In genomic region chr4:36659920-36660319, GRCm38 (mm10) we compare ENCODE assay signal across 16 mouse cellular contexts.
"Had no signal": no experiment of that assay in that cellular context is flagged by ENCODE, and none has a peak within 500 bp of the region (broad histone marks: within the 10 kb centered on the region; RNA-seq: fewer than 3 reads in every experiment).

No protein-coding gene starts in this region.

- H3K27me3 ChIP-seq: liver, embryonic 12.5 days; megakaryocyte, embryonic 14.5 days; midbrain, embryonic 13.5 days; midbrain, embryonic 15.5 days; stomach, embryonic 15.5 days had no signal

- H3K27ac ChIP-seq: liver, embryonic 12.5 days; liver, embryonic 14.5 days; macrophage; midbrain, embryonic 13.5 days; midbrain, embryonic 15.5 days; stomach, embryonic 15.5 days; stomach, postnatal 0 days had no signal

- H3K4me2 ChIP-seq: liver, embryonic 12.5 days; lung, embryonic 14.5 days; midbrain, embryonic 13.5 days; midbrain, embryonic 15.5 days; stomach, embryonic 15.5 days had no signal

- H3K9ac ChIP-seq: liver, embryonic 12.5 days; liver, embryonic 14.5 days; lung, embryonic 14.5 days; midbrain, embryonic 13.5 days; midbrain, embryonic 15.5 days; stomach, embryonic 15.5 days had no signal

- ATAC-seq: liver, embryonic 12.5 days; midbrain, embryonic 13.5 days; midbrain, embryonic 15.5 days had no signal

- H3K36me3 ChIP-seq: liver, embryonic 12.5 days; midbrain, embryonic 13.5 days; midbrain, embryonic 15.5 days; stomach, embryonic 15.5 days had no signal

- DNase-seq: lung, adult 18-20 months; lung, embryonic 14.5 days; lung, postnatal 14 days; lung, postnatal 36 days; right cerebral cortex, postnatal 14 days; thymus, adult 2 months; thymus, postnatal 25 days; thymus, postnatal 4 days had no signal

- H3K4me1 ChIP-seq: liver, embryonic 12.5 days; megakaryocyte, embryonic 14.5 days; midbrain, embryonic 13.5 days; midbrain, embryonic 15.5 days; stomach, embryonic 15.5 days had no signal

- H3K9me3 ChIP-seq: liver, embryonic 12.5 days; megakaryocyte, embryonic 14.5 days; midbrain, embryonic 13.5 days; midbrain, embryonic 15.5 days; stomach, embryonic 15.5 days had no signal

- H3K4me3 ChIP-seq: liver, embryonic 12.5 days; megakaryocyte, embryonic 14.5 days; midbrain, embryonic 13.5 days; midbrain, embryonic 15.5 days; stomach, embryonic 15.5 days had no signal
